Mouse (Mus musculus) embryonic facial prominence, embryonic 11.5 days (tissue): Measurements from ENCODE around the gene Phgr1. TPM values are rescaled to one million over a fixed set of nuclear protein-coding genes. Genes with fewer than 3 reads are reported as not detected.

ENCODE experiments used
- ATAC-seq: fragments of 200-750 bp; cut with Nextera tagmentation; replicated peaks from 2 replicates; pipeline ENCODE4 v1.8.0; 2017; ENCODE audit warnings: low read depth; ENCODE audit not compliant: insufficient number of reproducible peaks, low FRiP score, low TSS enrichment
- DNase-seq: peaks from one replicate; pipeline ENCODE4 v3.0.0-alpha.2; 2015; ENCODE audit warnings: low spot score
- H3K27ac ChIP-seq: fragments of 300-500 bp; sonication (generic); replicated peaks from 2 replicates; pipeline ENCODE4 v1.5.1; 2014; ENCODE audit warnings: mild to moderate bottlenecking, low read depth, low read length, control low read depth
- H3K27me3 ChIP-seq: fragments of 300-500 bp; sonication (generic); 2 replicates; pipeline ENCODE4 v1.6.1; 2014; ENCODE audit warnings: mild to moderate bottlenecking, low read length, moderate library complexity, mixed read lengths; ENCODE audit not compliant: control insufficient read depth, insufficient read depth
- H3K36me3 ChIP-seq: fragments of 300-500 bp; sonication (generic); replicated peaks from 2 replicates; pipeline ENCODE4 v1.6.1; 2014; ENCODE audit warnings: low read depth, mild to moderate bottlenecking, low read length, moderate library complexity, mixed read lengths; ENCODE audit not compliant: control insufficient read depth, insufficient read depth
- H3K4me1 ChIP-seq: fragments of 300-500 bp; sonication (generic); 2 replicates; pipeline ENCODE4 v1.6.1; 2014; ENCODE audit warnings: low read length, mixed read lengths; ENCODE audit not compliant: control insufficient read depth, insufficient read depth
- H3K4me2 ChIP-seq: fragments of 300-500 bp; sonication (generic); 2 replicates; pipeline ENCODE4 v1.6.1; 2014; ENCODE audit warnings: low read depth, mild to moderate bottlenecking, control low read depth, low read length, moderate library complexity
- H3K4me3 ChIP-seq: fragments of 300-500 bp; sonication (generic); 2 replicates; pipeline ENCODE4 v1.5.1; 2014; ENCODE audit warnings: low read depth, low read length, control low read depth
- H3K9ac ChIP-seq: fragments of 300-500 bp; sonication (generic); replicated peaks from 2 replicates; pipeline ENCODE4 v1.6.1; 2014; ENCODE audit warnings: mild to moderate bottlenecking, control low read depth, low read length
- H3K9me3 ChIP-seq: fragments of 300-500 bp; sonication (generic); replicated peaks from 2 replicates; pipeline ENCODE4 v1.6.1; 2016; ENCODE audit warnings: mild to moderate bottlenecking, low read length, inconsistent platforms, mixed read lengths; ENCODE audit not compliant: control insufficient read depth
- WGBS: fragments of 180-500 bp; shearing (Covaris S2); extraction: QIAGEN DNeasy Blood & Tissue Kit; methylation state at CpG from one replicate; pipeline ENCODE4 v1.1.7; 2014; 5-methylcytosine and 5-hydroxymethylcytosine counted together
- polyA plus RNA-seq: library from polyadenylated mRNA; unstranded; fragments of >200 nt; fragmentation: Nextera tagmentation; extraction: Ambion mirVana; gene quantifications from 2 replicates; pipeline ENCODE4 v1.2.1, GENCODE M21; 2014

The Phgr1 gene
- polyA plus RNA-seq, 1 experiment from 2014 or later, result not detected

DNA sequence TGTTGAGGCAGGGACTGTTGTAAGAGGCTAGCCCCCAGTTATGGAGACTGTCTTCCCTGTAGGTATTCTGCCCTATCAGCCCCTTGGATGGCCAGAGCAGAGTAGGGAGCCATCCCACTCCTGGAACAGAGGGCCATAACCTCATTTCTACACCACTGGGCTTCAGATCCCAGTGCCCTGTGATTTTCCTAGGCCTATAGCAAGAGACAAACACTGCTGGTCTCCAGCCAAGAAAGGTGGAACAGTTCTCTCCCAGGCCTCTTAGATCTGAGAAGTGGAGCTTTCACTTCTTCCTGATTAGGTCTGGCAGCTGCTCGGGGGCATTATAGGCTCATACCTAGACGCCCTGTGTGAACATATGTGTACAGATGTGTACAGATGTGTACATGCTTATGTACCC, 3.7 kb downstream of the Phgr1 start:
- ATAC-seq, result no peak
- H3K9me3 ChIP-seq, result no peaks in the 10 kb centered on the region
- H3K27me3 ChIP-seq, result no peaks in the 10 kb centered on the region
- no peak overlapping the region for H3K27ac ChIP-seq
- no peak overlapping the region for H3K4me2 ChIP-seq
- WGBS, result 71% methylated on average over 2 of the region's 2 CpGs
- no peak overlapping the region for H3K9ac ChIP-seq
- H3K4me3 ChIP-seq, result no peak overlapping the region
- no peaks in the 10 kb centered on the region for H3K4me1 ChIP-seq
- no peaks in the 10 kb centered on the region for H3K36me3 ChIP-seq
- DNase-seq, result no peak

DNA sequence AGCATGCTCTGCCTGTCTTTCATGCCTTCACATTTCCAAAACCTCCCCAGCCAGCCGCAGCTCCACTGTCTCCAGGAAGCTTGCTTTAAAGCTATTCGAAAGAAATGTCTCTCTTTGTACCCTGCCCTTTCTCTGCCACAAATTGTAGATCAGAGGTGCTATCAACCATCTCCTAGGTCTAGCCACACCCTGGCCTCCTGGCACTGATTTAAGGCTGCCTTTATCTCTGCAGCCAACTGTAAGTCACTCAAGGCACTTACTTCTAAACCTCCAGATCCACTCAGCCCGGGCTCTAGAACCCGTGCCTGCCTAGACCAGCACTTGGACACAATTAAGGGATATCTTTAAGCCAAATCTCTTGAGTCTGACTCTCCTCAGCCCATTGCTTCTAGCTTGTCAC, 5.8 kb downstream of the Phgr1 start:
- Histone ChIP-seq H3K9ac (no peak overlapping the region), H3K4me3 (no peak overlapping the region), H3K9me3 (no peaks in the 10 kb centered on the region), H3K4me2 (no peak overlapping the region), H3K27me3 (no peaks in the 10 kb centered on the region), H3K4me1 (no peaks in the 10 kb centered on the region), H3K27ac (no peak overlapping the region), H3K36me3 (no peaks in the 10 kb centered on the region)
- no peak for DNase-seq
- 68% methylated on average over 4 of the region's 4 CpGs for WGBS
- no peak for ATAC-seq

DNA sequence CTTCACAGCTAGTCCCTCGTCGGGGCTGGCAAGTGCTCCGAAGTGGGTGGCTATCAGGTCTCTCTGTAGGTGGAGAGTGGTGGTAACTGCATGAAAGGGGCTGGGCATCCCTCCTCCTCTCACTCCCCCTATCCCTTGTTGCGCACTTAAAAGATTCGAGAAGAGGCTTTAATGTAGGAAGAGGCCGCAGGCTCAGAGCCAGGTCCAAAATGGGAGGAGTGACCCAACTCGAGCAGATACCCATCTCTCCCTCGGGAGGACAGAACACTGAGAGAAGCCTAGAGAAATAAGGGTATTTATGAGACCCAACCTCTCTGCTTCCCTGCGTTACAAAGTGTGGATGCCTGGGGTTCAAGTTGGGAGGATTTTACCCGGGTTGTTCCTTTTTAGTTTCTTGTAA, 6.5 kb downstream of the Phgr1 start:
- Histone ChIP-seq H3K4me3 (peak overlapping the region; percentile 27), H3K27me3 (no peaks in the 10 kb centered on the region), H3K4me2 (peak overlapping the region; percentile 57), H3K9me3 (no peaks in the 10 kb centered on the region), H3K27ac (no peak overlapping the region), H3K4me1 (no peaks in the 10 kb centered on the region), H3K9ac (peak overlapping the region; percentile 41), H3K36me3 (no peaks in the 10 kb centered on the region)
- ATAC-seq (no peak), DNase-seq (peak; percentile 13)
- 8% methylated on average over 10 of the region's 10 CpGs for WGBS

DNA sequence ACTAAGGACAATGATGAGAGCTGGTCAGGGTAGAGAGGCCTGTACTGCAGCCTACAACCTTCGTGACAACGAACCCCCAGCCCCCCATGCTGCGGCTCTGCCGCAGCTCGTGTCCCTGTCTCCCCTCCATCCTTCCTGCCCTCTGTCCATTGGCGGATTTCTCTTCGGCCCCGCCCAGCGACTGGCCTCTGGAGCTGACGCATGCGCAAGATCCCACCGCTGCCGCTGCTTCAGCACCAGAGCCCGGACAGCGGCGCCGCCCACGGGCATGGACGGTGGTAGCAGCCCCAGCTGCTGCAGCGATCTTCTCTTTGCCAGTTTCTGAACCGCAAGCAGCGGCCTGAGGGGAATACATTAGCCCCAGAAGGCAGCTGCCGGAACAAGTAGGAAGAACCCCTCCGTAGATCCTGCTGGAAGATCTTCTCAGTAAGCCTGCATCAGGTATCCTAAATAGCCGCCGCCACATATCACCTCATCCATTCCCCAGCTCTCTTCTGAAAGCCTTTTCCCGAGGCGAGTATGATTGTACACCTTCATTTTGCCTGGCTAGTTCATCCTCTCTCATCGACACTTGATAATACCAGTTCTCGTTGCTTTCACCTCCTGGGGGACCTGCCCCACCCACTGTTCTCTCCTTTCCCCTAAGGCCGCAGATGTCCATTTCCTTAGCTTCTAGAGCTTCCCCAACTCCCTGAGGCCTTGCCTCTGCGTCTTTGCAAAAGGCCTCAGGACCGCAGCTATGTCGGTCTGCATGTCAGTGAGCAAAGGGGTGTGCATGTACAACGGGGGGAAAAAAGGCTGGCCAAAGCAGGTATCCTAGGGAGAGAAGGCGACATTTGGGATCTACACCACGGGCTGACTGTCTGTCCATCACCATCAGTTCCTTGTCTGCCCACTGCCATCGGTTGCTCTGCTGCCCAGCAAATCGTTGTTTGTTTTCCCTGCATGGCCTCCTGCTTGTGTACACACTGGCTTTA, 7.2 kb downstream of the Phgr1 start, which contains the start of gene Disp2:
TSS of gene Disp2 (plus strand) at position 216 of the 977 bp plus-strand sequence.
- 11% methylated on average over 39 of the region's 39 CpGs for WGBS

DNA sequence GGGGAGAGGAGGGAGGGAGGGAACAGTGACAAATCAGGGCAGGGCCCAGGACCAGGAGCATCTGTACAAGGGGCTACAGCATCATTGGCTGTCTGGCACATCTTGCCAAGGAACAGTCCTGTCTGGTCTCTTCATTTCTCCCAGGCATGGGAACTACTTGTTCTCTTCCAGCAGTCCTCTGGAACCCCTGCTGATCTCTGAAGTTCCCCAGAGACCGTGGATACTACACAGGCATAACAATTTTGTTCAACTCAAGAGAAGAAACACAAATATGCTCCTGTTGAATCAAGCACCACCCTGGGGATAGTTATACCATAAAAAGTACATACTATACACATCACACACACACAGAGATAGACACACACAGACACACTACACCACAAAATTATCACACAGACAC, 8.5 kb downstream of the Phgr1 start:
- Histone ChIP-seq H3K4me1 (no peaks in the 10 kb centered on the region), H3K4me2 (no peak overlapping the region), H3K27ac (no peak overlapping the region), H3K9ac (no peak overlapping the region), H3K27me3 (no peaks in the 10 kb centered on the region), H3K4me3 (no peak overlapping the region), H3K9me3 (no peaks in the 10 kb centered on the region), H3K36me3 (no peaks in the 10 kb centered on the region)
- ATAC-seq (no peak), DNase-seq (no peak)
- 45% methylated on average over 1 of the region's 1 CpGs for WGBS

More for the DNA sequence above, 7.2 kb downstream of the Phgr1 start, which contains the start of gene Disp2:
- Histone ChIP-seq H3K9ac (peak within 1 kb of the TSS; percentile 41), H3K4me2 (peak within 1 kb of the TSS; percentile 57), H3K9me3 (no peaks in the 10 kb centered on the region), H3K4me1 (no peaks in the 10 kb centered on the region), H3K36me3 (no peaks in the 10 kb centered on the region), H3K4me3 (peak within 1 kb of the TSS; percentile 27), H3K27ac (no peak within 1 kb of the TSS), H3K27me3 (no peaks in the 10 kb centered on the region)
- peak; percentile 96 for DNase-seq
- peak; percentile 90 for ATAC-seq

DNA sequence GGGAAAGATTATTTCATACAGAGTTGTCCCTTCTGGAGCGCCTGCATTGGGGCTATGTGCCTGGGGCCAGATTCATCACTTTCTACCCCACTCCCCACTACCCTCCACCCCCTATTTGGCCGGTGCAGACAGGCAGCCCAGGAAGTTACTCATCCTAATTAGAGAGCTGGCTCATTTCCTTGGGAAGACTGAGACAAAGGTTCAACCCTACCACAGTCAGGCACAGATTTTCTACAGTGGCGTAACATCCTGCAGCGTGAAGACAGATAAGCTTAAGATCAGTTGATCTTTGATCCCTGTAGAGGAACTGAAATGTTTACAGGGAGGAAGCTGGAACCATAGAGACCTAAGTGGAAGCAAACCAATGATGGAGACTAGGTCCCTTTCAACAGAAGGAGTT, 9.7 kb downstream of the Phgr1 start:
- no peak overlapping the region for H3K27ac ChIP-seq
- no peak overlapping the region for H3K4me3 ChIP-seq
- H3K9me3 ChIP-seq, result no peaks in the 10 kb centered on the region
- no peak overlapping the region for H3K9ac ChIP-seq
- no peaks in the 10 kb centered on the region for H3K36me3 ChIP-seq
- ATAC-seq (no peak), DNase-seq (no peak)
- 49% methylated on average over 4 of the region's 4 CpGs for WGBS
- H3K27me3 ChIP-seq, result no peaks in the 10 kb centered on the region
- no peak overlapping the region for H3K4me2 ChIP-seq
- H3K4me1 ChIP-seq, result no peaks in the 10 kb centered on the region

DNA sequence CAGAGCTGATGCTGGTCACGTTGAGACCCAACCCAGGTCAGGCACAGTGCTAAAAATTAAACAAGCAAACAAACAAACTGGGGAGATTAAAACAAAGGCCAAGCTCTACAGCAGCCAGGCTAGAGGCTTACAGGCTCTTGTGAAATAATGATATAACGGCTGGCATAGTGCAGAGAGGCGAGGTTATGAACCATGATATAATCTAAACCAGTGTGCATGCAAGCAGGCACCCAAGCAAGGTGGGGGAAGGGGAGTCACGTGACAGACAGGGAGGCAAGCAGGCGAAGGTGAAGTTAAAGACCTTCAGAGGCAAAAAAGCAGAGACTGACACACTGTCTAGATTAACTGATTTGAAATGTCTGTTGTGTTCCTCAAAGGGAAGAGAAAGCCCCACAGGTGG, 10.5 kb downstream of the Phgr1 start:
- Histone ChIP-seq H3K27me3 (no peaks in the 10 kb centered on the region), H3K4me2 (no peak overlapping the region), H3K27ac (no peak overlapping the region), H3K9me3 (no peaks in the 10 kb centered on the region), H3K36me3 (no peaks in the 10 kb centered on the region), H3K4me1 (no peaks in the 10 kb centered on the region), H3K4me3 (no peak overlapping the region), H3K9ac (no peak overlapping the region)
- DNase-seq (no peak), ATAC-seq (no peak)
- 57% methylated on average over 5 of the region's 5 CpGs for WGBS

DNA sequence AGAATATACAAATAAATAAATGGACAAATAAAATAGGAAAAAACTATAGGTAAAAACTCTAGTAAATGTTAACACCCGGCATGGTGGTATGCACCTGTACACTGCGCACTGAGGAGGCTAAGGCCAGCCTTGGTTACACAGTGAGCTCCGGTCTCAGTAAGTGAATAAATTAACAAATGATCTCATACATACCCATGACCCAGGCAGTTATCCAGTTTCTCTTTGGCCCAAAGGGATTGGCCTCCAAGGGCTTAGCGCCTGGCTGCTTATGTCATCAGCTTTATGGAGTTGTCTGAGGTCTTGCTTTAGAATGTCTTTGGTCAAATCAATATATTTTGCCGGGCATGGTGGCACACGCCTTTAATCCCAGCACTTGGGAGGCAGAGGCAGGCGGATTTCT, 11.1 kb downstream of the Phgr1 start:
- DNase-seq, result no peak
- no peak overlapping the region for H3K4me3 ChIP-seq
- no peaks in the 10 kb centered on the region for H3K27me3 ChIP-seq
- H3K4me1 ChIP-seq, result no peaks in the 10 kb centered on the region
- H3K9me3 ChIP-seq, result no peaks in the 10 kb centered on the region
- H3K4me2 ChIP-seq, result no peak overlapping the region
- 85% methylated on average over 7 of the region's 7 CpGs for WGBS
- H3K9ac ChIP-seq, result no peak overlapping the region
- H3K27ac ChIP-seq, result no peak overlapping the region
- H3K36me3 ChIP-seq, result no peaks in the 10 kb centered on the region
- no peak for ATAC-seq
